Mouse (Mus musculus) stomach, postnatal 0 days (tissue): ENCODE measurements around the gene Lpcat4. TPM values are rescaled to one million over a fixed set of nuclear protein-coding genes. Genes with fewer than 3 reads are reported as not detected.

Experiments
- ATAC-seq: fragments of 200-750 bp; cut with Nextera tagmentation; 2 replicates; pipeline ENCODE4 v1.8.0; 2017; ENCODE audit not compliant: low FRiP score, low TSS enrichment
- DNase-seq: peaks from one replicate; pipeline ENCODE4 v3.0.0-alpha.2; 2016; ENCODE audit warnings: low spot score
- H3K27ac ChIP-seq: fragments of 300-500 bp; sonication (generic); replicated peaks from 2 replicates; pipeline ENCODE4 v1.5.1; 2014; ENCODE audit warnings: mild to moderate bottlenecking, control low read depth
- H3K27me3 ChIP-seq: fragments of 300-500 bp; sonication (generic); 2 replicates; pipeline ENCODE4 v1.6.1; 2014; ENCODE audit warnings: low read length; ENCODE audit not compliant: control insufficient read depth, insufficient read depth
- H3K36me3 ChIP-seq: fragments of 300-500 bp; sonication (generic); 2 replicates; pipeline ENCODE4 v1.6.1; 2014; ENCODE audit warnings: low read length, mixed read lengths; ENCODE audit not compliant: control insufficient read depth, insufficient read depth
- H3K4me1 ChIP-seq: fragments of 300-500 bp; sonication (generic); replicated peaks from 2 replicates; pipeline ENCODE4 v1.6.1; 2014; ENCODE audit warnings: antibody characterized with exemption; ENCODE audit not compliant: control insufficient read depth, insufficient read depth
- H3K4me2 ChIP-seq: fragments of 300-500 bp; sonication (generic); replicated peaks from 2 replicates; pipeline ENCODE4 v1.6.1; 2014; ENCODE audit warnings: low read depth, mild to moderate bottlenecking, control low read depth, moderate library complexity
- H3K4me3 ChIP-seq: fragments of 300-500 bp; sonication (generic); 2 replicates; pipeline ENCODE4 v1.5.1; 2014; ENCODE audit warnings: low read depth, low read length, control low read depth
- H3K9ac ChIP-seq: fragments of 300-500 bp; sonication (generic); 2 replicates; pipeline ENCODE4 v1.6.1; 2014; ENCODE audit warnings: mild to moderate bottlenecking, low read length, control low read depth, mixed read lengths
- H3K9me3 ChIP-seq: fragments of 300-500 bp; sonication (generic); 2 replicates; pipeline ENCODE4 v1.6.1; 2016; ENCODE audit warnings: low read length; ENCODE audit not compliant: control insufficient read depth
- CTCF ChIP-seq: IDR thresholded peaks from 2 replicates; pipeline ENCODE4 v1.5.1; 2016; ENCODE audit warnings: antibody characterized with exemption, low read depth, mild to moderate bottlenecking, moderate library complexity
- EP300 ChIP-seq: optimal IDR thresholded peaks from 2 replicates; pipeline ENCODE3; 2016; ENCODE audit warnings: antibody characterized with exemption
- WGBS: fragments of 180-500 bp; shearing (Covaris S2); extraction: QIAGEN DNeasy Blood & Tissue Kit; methylation state at CpG from one replicate; pipeline ENCODE4 v1.1.7; 2014; 5-methylcytosine and 5-hydroxymethylcytosine counted together
- polyA plus RNA-seq: library from polyadenylated mRNA; unstranded; fragments of >200 nt; fragmentation: Nextera tagmentation; extraction: Ambion mirVana; gene quantifications from 2 replicates; pipeline ENCODE4 v1.2.1, GENCODE M21; 2015

Gene Lpcat4
- 40.2 and 52.0 TPM in 2 replicates for polyA plus RNA-seq

DNA sequence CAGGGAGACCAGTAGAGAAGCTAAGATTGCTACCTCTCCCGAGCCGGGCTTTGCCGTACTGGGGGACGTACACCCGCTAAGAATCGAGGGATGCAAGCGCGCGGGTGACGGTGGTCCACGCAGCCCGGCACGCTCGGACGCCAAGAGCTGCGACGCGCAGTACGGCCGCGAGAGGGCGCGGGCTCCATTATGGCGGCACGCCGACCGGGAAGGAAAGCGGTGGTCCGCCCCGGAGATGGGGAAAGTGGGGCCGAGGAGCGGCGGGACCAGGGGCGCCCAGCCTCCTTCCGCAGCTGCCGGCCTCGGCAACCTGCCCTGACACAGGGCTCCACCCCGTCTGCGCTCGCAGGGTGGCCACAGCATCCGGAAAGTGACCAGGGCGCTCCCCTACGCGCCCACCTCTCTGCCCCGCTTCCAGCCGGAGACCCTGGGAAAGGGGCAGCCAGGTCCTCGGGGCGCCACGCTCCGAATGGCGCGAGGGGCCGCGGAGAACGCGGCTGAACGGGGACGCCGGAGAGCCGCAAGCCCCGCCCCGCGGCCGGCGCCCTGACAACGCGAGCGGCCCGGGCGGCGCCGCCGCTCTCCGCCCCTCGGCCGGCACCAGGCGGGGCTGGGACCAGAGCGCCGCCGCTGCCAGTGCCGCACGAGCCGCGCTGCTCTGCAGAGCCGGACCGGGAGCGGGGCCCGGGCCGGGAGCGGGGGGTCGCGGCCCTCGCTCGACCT, at the start of gene Lpcat4:
Gene Lpcat4, plus strand, starts transcription at position 257 of the 723 bp plus-strand sequence.
- peak; percentile 89 for ATAC-seq
- H3K4me3 ChIP-seq = peak within 1 kb of the TSS; percentile 88
- H3K36me3 ChIP-seq = no peaks in the 10 kb centered on the region
- no peaks in the 10 kb centered on the region for H3K9me3 ChIP-seq
- TF ChIP-seq CTCF (peak; percentile 93), EP300 (no peak)
- WGBS = under 1% methylated on average over 70 of the region's 94 CpGs
- H3K9ac ChIP-seq = peak within 1 kb of the TSS; percentile 76
- H3K4me2 ChIP-seq = peak within 1 kb of the TSS; percentile 96
- H3K27ac ChIP-seq = peak within 1 kb of the TSS; percentile 94
- peak; percentile 88 for DNase-seq
- no peaks in the 10 kb centered on the region for H3K27me3 ChIP-seq
- H3K4me1 ChIP-seq = no peaks in the 10 kb centered on the region

DNA sequence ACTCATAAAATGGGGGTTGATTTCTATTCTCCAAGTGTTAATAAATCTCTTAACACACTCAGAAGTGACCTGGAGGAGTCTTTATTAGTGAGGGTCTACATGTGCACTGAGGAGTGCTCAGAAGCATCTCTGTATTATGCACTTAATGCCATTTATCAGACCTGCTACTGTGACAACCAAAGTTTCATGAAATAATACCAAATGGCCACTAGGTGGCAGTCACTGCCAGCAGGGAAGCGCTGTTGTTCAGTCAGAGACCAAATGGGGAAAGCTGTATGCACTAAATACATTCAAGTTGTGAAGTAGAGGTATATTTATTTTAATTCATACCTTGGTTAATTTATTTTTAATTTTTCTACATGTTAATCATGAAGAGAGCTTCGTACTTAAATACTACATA, 42.4 kb upstream of the Lpcat4 start:
- no peaks in the 10 kb centered on the region for H3K36me3 ChIP-seq
- ATAC-seq = no peak
- H3K9me3 ChIP-seq = no peaks in the 10 kb centered on the region
- WGBS = 0% methylated on average over 2 of the region's 2 CpGs
- no peak overlapping the region for H3K4me3 ChIP-seq
- H3K9ac ChIP-seq = no peak overlapping the region
- no peak overlapping the region for H3K4me2 ChIP-seq
- no peaks in the 10 kb centered on the region for H3K27me3 ChIP-seq
- peak; percentile 32 for DNase-seq
- H3K27ac ChIP-seq = no peak overlapping the region
- no peaks in the 10 kb centered on the region for H3K4me1 ChIP-seq
- TF ChIP-seq EP300 (no peak), CTCF (peak; percentile 96)

DNA sequence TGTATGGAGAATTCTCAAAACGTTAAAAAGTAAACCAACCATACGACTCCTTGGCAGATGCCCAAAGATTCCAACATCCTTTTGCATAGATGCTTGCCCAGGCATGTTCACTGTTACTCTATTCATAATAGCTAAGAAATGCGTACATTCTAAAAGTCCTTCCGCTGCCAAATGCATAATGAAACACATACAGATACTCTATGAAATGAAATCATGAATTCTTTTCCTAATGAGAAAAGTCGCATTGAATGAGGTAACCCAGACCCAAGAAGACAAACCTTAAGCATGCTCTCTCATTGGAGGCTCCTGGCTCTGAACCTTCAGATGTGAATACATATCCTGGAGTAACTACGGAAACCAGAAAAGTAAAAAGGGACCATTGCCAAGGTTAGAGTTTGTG, 36.2 kb upstream of the Lpcat4 start:
- DNase-seq = no peak
- H3K9ac ChIP-seq = no peak overlapping the region
- no peak for TF ChIP-seq EP300
- no peak for TF ChIP-seq CTCF
- no peak for ATAC-seq
- no peak overlapping the region for H3K4me2 ChIP-seq
- no peak overlapping the region for H3K4me3 ChIP-seq
- no peaks in the 10 kb centered on the region for H3K27me3 ChIP-seq
- H3K36me3 ChIP-seq = no peaks in the 10 kb centered on the region
- no peaks in the 10 kb centered on the region for H3K4me1 ChIP-seq
- H3K27ac ChIP-seq = no peak overlapping the region
- 26% methylated on average over 6 of the region's 6 CpGs for WGBS
- H3K9me3 ChIP-seq = no peaks in the 10 kb centered on the region

DNA sequence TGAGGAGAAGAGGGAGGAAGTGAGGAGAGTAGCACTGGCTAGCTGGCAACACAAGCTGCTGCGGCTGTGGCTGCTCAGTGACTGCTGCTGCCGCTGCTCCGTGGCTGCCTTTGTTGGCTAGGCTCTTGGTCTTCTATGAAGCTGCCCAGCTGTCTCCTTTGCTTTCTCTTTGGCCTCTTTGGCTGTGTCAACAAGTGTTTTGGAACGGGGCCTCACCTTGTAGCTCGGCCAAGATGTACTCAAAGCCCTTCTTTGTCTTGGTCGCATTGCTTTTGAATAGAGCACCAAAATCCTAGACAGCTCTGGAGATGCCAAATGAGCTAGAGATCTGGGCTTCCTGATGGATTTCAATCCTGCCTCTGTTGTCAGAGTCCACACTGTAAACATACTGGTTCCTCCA, 29.1 kb upstream of the Lpcat4 start:
- DNase-seq (peak; percentile 15), ATAC-seq (no peak)
- Histone ChIP-seq H3K27me3 (no peaks in the 10 kb centered on the region), H3K9ac (no peak overlapping the region), H3K36me3 (no peaks in the 10 kb centered on the region), H3K9me3 (no peaks in the 10 kb centered on the region), H3K27ac (no peak overlapping the region), H3K4me1 (no peaks in the 10 kb centered on the region), H3K4me2 (no peak overlapping the region), H3K4me3 (no peak overlapping the region)
- no peak for TF ChIP-seq EP300
- no peak for TF ChIP-seq CTCF
- 42% methylated on average over 6 of the region's 6 CpGs for WGBS

DNA sequence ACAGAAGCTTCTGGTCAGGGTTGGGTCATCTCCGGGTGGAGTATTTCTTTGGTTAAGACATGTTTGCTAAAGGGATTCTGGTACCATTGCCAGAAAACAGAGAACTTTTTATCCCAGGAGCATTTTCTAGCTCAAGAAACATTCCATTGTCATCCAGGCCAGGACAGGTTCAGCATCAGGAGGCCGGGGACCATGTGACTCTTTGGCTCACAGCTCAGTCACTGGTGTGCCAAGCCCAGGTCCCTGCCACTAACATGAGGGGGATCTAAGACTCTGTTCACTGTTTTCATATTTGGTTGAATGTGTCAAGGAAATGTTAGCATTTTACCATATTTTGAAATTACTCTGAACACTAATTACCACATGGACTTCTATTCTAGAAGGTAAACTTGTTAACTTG, 28.6 kb upstream of the Lpcat4 start:
- Histone ChIP-seq H3K27me3 (no peaks in the 10 kb centered on the region), H3K36me3 (no peaks in the 10 kb centered on the region), H3K27ac (no peak overlapping the region), H3K4me2 (no peak overlapping the region), H3K4me3 (no peak overlapping the region), H3K9me3 (no peaks in the 10 kb centered on the region), H3K4me1 (no peaks in the 10 kb centered on the region), H3K9ac (no peak overlapping the region)
- WGBS = 76% methylated on average over 2 of the region's 2 CpGs
- TF ChIP-seq CTCF = no peak
- no peak for TF ChIP-seq EP300
- no peak for ATAC-seq
- no peak for DNase-seq

DNA sequence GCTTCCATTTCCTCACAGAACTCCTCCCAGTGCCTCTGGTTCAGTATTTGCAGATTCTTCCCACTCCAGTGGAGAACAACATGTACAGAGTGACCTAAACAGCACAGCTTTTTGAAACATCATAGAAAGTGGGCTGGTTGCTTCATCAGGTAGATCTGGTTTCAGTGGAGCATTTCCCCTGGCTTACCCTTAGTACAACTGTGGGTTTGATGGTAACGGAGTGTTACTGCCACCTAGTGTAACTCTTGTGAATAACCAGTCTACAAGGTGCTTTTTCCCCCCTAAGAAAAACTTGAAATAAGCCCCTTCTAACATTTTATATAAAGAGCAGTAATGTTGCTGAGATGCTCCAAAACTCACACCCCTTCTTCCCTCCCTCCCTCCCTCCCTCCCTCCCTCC, 23.3 kb upstream of the Lpcat4 start:
- no peak overlapping the region for H3K4me3 ChIP-seq
- no peak overlapping the region for H3K4me2 ChIP-seq
- DNase-seq = no peak
- TF ChIP-seq CTCF (peak; percentile 79), EP300 (no peak)
- 7% methylated on average over 1 of the region's 1 CpGs for WGBS
- H3K27me3 ChIP-seq = no peaks in the 10 kb centered on the region
- no peak overlapping the region for H3K9ac ChIP-seq
- no peak overlapping the region for H3K27ac ChIP-seq
- no peaks in the 10 kb centered on the region for H3K36me3 ChIP-seq
- ATAC-seq = peak; percentile 38; the same call in 1 of the 2 replicates
- no peaks in the 10 kb centered on the region for H3K9me3 ChIP-seq
- no peaks in the 10 kb centered on the region for H3K4me1 ChIP-seq
